Mouse (Mus musculus): ENCODE data around the gene Fxyd7. TPM values are rescaled to one million over a fixed set of nuclear protein-coding genes. Genes with fewer than 3 reads are reported as not detected.
A peak's percentile ranks its signal among the peaks of the same experiment; 100 is the strongest.

Fxyd7 gene
- polyA plus RNA-seq, 1 experiment from 2014 or later: 19.0 TPM

GRCm38 (mm10) chr7:31074061-31074712 lies 22.9 kb upstream of the Fxyd7 start:
- no peak overlapping the region for H3K9ac ChIP-seq
- peaks cover 33% of the 10 kb centered on the region for H3K4me1 ChIP-seq
- WGBS: 30% methylated on average over 7 of the region's 7 CpGs
- H3K27me3 ChIP-seq: no peaks in the 10 kb centered on the region
- no peaks in the 10 kb centered on the region for H3K36me3 ChIP-seq
- no peak overlapping the region for H3K27ac ChIP-seq
- no peak overlapping the region for H3K4me3 ChIP-seq
- no peak overlapping the region for H3K4me2 ChIP-seq
- ATAC-seq (ENCODE audit: insufficient number of reproducible peaks, low FRiP score, low TSS enrichment, low read depth): no peak
- H3K9me3 ChIP-seq: no peaks in the 10 kb centered on the region

DNA sequence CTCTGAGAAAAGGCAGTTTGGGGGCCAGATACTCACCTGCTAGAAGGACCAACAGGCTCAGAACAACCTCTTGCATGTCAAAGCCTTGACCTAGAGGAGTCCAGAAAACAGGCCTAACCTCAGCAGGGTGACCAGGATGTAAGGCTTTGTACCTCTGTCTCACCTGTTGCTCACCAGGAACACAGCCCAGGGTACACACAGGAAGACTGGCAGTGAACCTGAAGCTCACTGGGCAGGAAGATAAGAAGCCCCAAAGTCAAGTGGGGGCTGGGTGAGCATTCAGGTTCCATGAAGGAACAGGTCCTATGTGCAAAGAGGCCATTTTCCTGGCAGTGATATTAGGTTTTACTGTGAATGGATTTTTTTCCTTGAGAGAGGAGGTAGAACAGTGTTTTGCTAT lies 22.3 kb upstream of the Fxyd7 start:
- Histone ChIP-seq H3K9me3 (no peaks in the 10 kb centered on the region), H3K36me3 (no peaks in the 10 kb centered on the region), H3K4me3 (no peak overlapping the region), H3K27ac (no peak overlapping the region), H3K4me1 (peaks cover 39% of the 10 kb centered on the region), H3K9ac (no peak overlapping the region), H3K4me2 (no peak overlapping the region), H3K27me3 (no peaks in the 10 kb centered on the region)
- no peak for ATAC-seq (ENCODE audit: insufficient number of reproducible peaks, low FRiP score, low TSS enrichment, low read depth)

DNA sequence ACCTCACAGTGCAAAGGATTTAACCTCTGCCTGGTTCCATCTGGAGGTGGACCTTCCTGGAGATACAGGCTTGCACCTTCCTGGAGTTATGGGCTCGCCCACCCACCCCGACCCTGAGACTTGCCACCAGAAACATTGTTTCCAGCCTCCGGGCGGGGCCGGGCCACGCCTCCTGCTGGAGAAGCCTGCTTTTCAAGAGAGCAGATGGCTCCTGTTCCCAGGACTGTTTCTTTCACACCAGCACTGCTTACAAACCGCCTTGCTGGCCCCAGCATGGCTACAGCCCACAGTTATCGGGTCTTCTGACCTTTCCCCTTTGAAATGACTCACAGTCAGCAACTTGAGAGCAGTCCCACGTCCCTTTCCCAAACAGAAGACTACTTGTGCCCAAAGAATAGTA lies 21.1 kb upstream of the Fxyd7 start:
- peaks cover 43% of the 10 kb centered on the region for H3K4me1 ChIP-seq
- no peak overlapping the region for H3K4me2 ChIP-seq
- ATAC-seq (ENCODE audit: insufficient number of reproducible peaks, low FRiP score, low TSS enrichment, low read depth): no peak
- H3K27me3 ChIP-seq: no peaks in the 10 kb centered on the region
- H3K4me3 ChIP-seq: no peak overlapping the region
- no peaks in the 10 kb centered on the region for H3K9me3 ChIP-seq
- H3K36me3 ChIP-seq: no peaks in the 10 kb centered on the region
- WGBS: 19% methylated on average over 9 of the region's 9 CpGs
- peak overlapping the region; percentile 57; the same call in 1 of the 2 replicates for H3K27ac ChIP-seq
- no peak overlapping the region for H3K9ac ChIP-seq

DNA sequence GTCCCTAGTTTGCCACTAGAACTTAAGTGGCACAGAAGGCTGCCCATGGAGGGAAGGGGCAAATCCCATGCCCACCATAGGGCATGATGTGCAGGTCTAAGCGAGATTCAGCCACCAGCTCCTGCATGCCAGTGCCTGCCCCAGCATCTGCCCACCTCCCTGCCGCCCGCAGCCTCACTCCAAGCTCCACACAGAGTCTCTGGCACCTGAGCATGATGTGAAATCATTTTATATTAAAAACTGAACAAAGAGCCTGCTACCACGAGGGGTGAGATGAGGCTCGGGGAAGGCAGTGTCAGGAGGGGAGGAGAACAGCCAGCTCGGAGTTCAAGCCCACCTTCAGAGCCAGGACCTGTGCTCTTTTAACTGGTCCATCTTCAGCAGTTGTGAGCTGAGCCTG lies 19.1 kb upstream of the Fxyd7 start:
- no peaks in the 10 kb centered on the region for H3K36me3 ChIP-seq
- no peaks in the 10 kb centered on the region for H3K27me3 ChIP-seq
- peaks cover 37% of the 10 kb centered on the region for H3K4me1 ChIP-seq
- ATAC-seq (ENCODE audit: insufficient number of reproducible peaks, low FRiP score, low TSS enrichment, low read depth): no peak
- no peak overlapping the region for H3K9ac ChIP-seq
- H3K4me2 ChIP-seq: no peak overlapping the region
- no peak overlapping the region for H3K27ac ChIP-seq
- H3K4me3 ChIP-seq: no peak overlapping the region
- 63% methylated on average over 6 of the region's 6 CpGs for WGBS
- no peaks in the 10 kb centered on the region for H3K9me3 ChIP-seq

- H3K36me3 ChIP-seq: no peaks in the 10 kb centered on the region
- H3K27ac ChIP-seq: no peak overlapping the region
- no peaks in the 10 kb centered on the region for H3K9me3 ChIP-seq
- peaks cover 35% of the 10 kb centered on the region for H3K4me1 ChIP-seq
- no peaks in the 10 kb centered on the region for H3K27me3 ChIP-seq
- H3K4me2 ChIP-seq: no peak overlapping the region
- WGBS: 75% methylated on average over 14 of the region's 14 CpGs
- H3K4me3 ChIP-seq: no peak overlapping the region
- H3K9ac ChIP-seq: no peak overlapping the region
- ATAC-seq (ENCODE audit: insufficient number of reproducible peaks, low FRiP score, low TSS enrichment, low read depth): no peak
Measured at GRCm38 (mm10) chr7:31069491-31069890, 18.2 kb upstream of the Fxyd7 start.

DNA sequence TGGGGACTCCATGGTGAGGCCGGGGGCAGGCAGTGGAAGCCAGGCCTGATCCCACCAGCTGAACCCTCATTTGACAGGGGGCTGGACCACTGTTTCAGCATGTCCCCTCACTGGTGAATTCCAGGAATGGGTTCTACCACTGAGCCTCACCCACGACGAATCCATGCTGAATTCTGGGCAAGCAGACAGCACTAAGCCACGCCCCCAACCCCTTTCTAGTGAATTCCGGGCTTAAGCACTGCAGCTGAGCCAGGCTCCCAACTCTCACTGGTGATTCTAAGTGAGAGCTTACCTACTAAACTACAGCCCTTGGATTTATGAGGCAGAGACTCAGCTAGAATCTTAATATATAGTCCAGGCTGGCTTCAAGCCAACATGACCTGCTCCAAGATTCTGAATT lies 16.6 kb upstream of the Fxyd7 start:
- peak; percentile 66 for ATAC-seq (ENCODE audit: insufficient number of reproducible peaks, low FRiP score, low TSS enrichment, low read depth)
- H3K4me2 ChIP-seq: no peak overlapping the region
- no peak overlapping the region for H3K4me3 ChIP-seq
- WGBS: 25% methylated on average over 5 of the region's 5 CpGs
- no peaks in the 10 kb centered on the region for H3K27me3 ChIP-seq
- peaks cover 30% of the 10 kb centered on the region for H3K4me1 ChIP-seq
- no peaks in the 10 kb centered on the region for H3K9me3 ChIP-seq
- peak overlapping the region; percentile 79 for H3K27ac ChIP-seq
- H3K9ac ChIP-seq: no peak overlapping the region
- no peaks in the 10 kb centered on the region for H3K36me3 ChIP-seq

DNA sequence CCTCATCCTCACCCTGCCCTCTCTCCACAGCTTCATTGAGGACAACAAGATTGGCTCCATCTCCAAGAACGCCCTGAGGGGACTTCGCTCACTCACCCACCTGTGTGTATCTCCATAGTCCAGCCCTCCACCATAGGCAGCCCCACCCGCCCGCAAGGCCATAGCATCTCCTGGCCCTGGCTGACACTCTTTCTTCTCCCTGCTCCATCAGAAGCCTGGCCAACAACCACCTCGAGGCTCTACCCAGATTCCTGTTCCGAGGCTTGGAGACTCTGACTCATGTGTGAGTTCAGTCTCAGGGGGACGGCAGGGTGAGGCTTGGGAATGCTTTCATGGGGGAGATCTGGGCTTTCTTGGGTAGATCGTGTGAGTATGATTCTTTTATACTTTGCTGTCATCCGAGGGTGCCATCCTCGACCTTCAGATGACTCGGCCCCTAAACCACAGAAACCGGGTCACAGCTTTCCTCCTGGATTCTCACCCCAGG lies 11.8 kb upstream of the Fxyd7 start:
- Histone ChIP-seq H3K4me1 (peaks cover 16% of the 10 kb centered on the region), H3K4me3 (no peak overlapping the region), H3K9ac (no peak overlapping the region), H3K4me2 (no peak overlapping the region), H3K9me3 (no peaks in the 10 kb centered on the region), H3K27ac (no peak overlapping the region), H3K36me3 (no peaks in the 10 kb centered on the region), H3K27me3 (no peaks in the 10 kb centered on the region)
- 77% methylated on average over 12 of the region's 12 CpGs for WGBS
- no peak for ATAC-seq (ENCODE audit: insufficient number of reproducible peaks, low FRiP score, low TSS enrichment, low read depth)

- no peaks in the 10 kb centered on the region for H3K36me3 ChIP-seq
- no peak overlapping the region for H3K4me3 ChIP-seq
- peaks cover 11% of the 10 kb centered on the region for H3K4me1 ChIP-seq
- ATAC-seq (ENCODE audit: insufficient number of reproducible peaks, low FRiP score, low TSS enrichment, low read depth): no peak
- H3K9me3 ChIP-seq: no peaks in the 10 kb centered on the region
- WGBS: 85% methylated on average over 7 of the region's 7 CpGs
- no peak overlapping the region for H3K4me2 ChIP-seq
- H3K27ac ChIP-seq: no peak overlapping the region
- no peak overlapping the region for H3K9ac ChIP-seq
- no peaks in the 10 kb centered on the region for H3K27me3 ChIP-seq
Measured at GRCm38 (mm10) chr7:31060621-31061010, 9.3 kb upstream of the Fxyd7 start.

GRCm38 (mm10) chr7:31059919-31060620 lies 8.8 kb upstream of the Fxyd7 start:
- Histone ChIP-seq H3K4me1 (peaks cover 16% of the 10 kb centered on the region), H3K4me3 (no peak overlapping the region), H3K36me3 (no peaks in the 10 kb centered on the region), H3K27me3 (no peaks in the 10 kb centered on the region), H3K9me3 (no peaks in the 10 kb centered on the region), H3K27ac (peak overlapping the region; percentile 22; the same call in 1 of the 2 replicates), H3K9ac (no peak overlapping the region), H3K4me2 (no peak overlapping the region)
- WGBS: 68% methylated on average over 11 of the region's 11 CpGs
- no peak for ATAC-seq (ENCODE audit: insufficient number of reproducible peaks, low FRiP score, low TSS enrichment, low read depth)

DNA sequence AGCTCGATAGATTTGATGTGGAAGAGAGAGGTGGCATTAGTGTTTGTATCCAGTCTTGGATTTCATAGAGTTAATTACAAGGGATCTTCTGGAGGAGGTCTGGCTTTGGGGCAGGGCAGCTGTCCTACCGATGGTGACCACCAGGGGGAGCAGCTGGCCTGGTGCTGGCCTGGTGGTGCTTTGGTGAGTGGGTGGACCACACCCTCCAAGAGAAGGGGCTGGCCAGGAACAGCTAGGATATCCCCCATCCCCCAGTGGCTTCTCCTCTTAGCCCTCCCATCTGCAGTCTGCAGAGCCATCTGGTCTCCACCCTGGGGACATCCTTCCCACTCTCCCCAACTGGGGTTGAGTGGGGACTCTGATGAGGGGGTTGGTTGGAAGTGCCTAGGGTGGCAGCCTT lies 7.8 kb upstream of the Fxyd7 start, which contains the start of gene Lgi4:
Gene Lgi4 (plus strand): TSS at position 235 of the 400 bp plus-strand sequence.
- WGBS: 3% methylated on average over 2 of the region's 2 CpGs
- Histone ChIP-seq H3K27ac (peak within 1 kb of the TSS; percentile 22), H3K9me3 (no peaks in the 10 kb centered on the region), H3K4me2 (no peak within 1 kb of the TSS), H3K36me3 (no peaks in the 10 kb centered on the region), H3K4me1 (peaks cover 26% of the 10 kb centered on the region), H3K27me3 (peaks cover 7% of the 10 kb centered on the region), H3K9ac (no peak within 1 kb of the TSS), H3K4me3 (no peak within 1 kb of the TSS)
- ATAC-seq (ENCODE audit: insufficient number of reproducible peaks, low FRiP score, low TSS enrichment, low read depth): peak; percentile 49; the same call in 1 of the 2 replicates

- peaks cover 35% of the 10 kb centered on the region for H3K4me1 ChIP-seq
- peaks cover 16% of the 10 kb centered on the region for H3K27me3 ChIP-seq
- WGBS: 75% methylated on average over 6 of the region's 6 CpGs
- H3K4me2 ChIP-seq: no peak overlapping the region
- no peaks in the 10 kb centered on the region for H3K9me3 ChIP-seq
- no peaks in the 10 kb centered on the region for H3K36me3 ChIP-seq
- H3K9ac ChIP-seq: no peak overlapping the region
- H3K27ac ChIP-seq: no peak overlapping the region
- H3K4me3 ChIP-seq: no peak overlapping the region
- no peak for ATAC-seq (ENCODE audit: insufficient number of reproducible peaks, low FRiP score, low TSS enrichment, low read depth)
Measured at GRCm38 (mm10) chr7:31058211-31058610, 6.9 kb upstream of the Fxyd7 start.

DNA sequence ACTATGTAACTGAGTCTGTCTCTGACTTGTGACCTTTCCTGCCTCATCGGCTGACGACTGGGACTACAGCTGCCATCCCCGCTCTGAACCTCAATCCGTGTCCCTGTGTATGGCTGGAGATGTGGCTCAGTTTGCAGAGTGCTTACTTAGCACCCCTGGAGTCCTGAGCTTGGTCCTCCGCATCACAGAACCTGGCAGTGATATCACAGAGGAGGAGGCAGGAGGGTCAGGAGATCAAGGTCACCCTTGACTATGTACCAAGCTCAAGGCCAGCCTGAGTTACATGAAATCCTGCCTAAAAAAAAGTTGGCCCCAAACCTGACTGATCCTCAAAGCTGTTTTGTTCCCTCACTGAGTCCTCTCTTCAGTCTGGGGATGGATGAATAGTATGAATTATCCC lies 6.5 kb upstream of the Fxyd7 start:
- 66% methylated on average over 5 of the region's 5 CpGs for WGBS
- no peaks in the 10 kb centered on the region for H3K9me3 ChIP-seq
- H3K36me3 ChIP-seq: no peaks in the 10 kb centered on the region
- no peak for ATAC-seq (ENCODE audit: insufficient number of reproducible peaks, low FRiP score, low TSS enrichment, low read depth)
- H3K27me3 ChIP-seq: peaks cover 18% of the 10 kb centered on the region
- no peak overlapping the region for H3K4me3 ChIP-seq
- H3K4me1 ChIP-seq: peaks cover 40% of the 10 kb centered on the region
- no peak overlapping the region for H3K9ac ChIP-seq
- no peak overlapping the region for H3K27ac ChIP-seq
- H3K4me2 ChIP-seq: no peak overlapping the region

All from limb, embryonic 15.5 days (tissue).